Mouse (Mus musculus) stomach, postnatal 0 days (tissue): ENCODE results near the gene Steap3.

Source experiments
- CTCF ChIP-seq: IDR thresholded peaks from 2 replicates; pipeline ENCODE4 v1.5.1; 2016; ENCODE audit warnings: antibody characterized with exemption, low read depth, mild to moderate bottlenecking, moderate library complexity
- EP300 ChIP-seq: optimal IDR thresholded peaks from 2 replicates; pipeline ENCODE3; 2016; ENCODE audit warnings: antibody characterized with exemption

DNA sequence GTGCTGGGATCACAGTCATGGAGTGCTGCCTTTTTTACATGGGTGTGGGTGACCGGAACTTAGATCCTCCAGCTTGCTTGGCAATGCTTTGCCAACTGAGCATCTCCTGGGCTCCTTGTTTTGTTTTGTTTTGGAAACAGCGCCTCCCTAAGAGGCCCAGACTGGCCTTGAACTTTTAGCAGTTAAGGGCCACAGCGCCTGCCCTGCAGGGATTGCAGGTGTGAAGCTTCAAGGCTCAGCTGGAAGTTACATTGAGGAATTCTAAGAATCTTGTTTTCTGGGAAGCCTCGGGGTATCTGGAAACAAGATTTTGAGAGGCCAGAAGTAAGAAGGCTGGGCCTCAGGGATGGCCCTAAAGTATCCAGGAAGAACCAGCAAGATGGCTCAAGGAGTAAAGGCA lies 6.0 kb downstream of the Steap3 start:
- TF ChIP-seq CTCF (no peak), EP300 (no peak)
